Mouse (Mus musculus) midbrain, embryonic 14.5 days (tissue): ENCODE results near the gene Sept12. TPM values are rescaled to one million over a fixed set of nuclear protein-coding genes. Genes with fewer than 3 reads are reported as not detected.

Source experiments
- ATAC-seq: fragments of 200-750 bp; cut with Nextera tagmentation; 2 replicates; pipeline ENCODE4 v1.8.0; 2017; ENCODE audit warnings: moderate number of reproducible peaks, moderate library complexity; ENCODE audit not compliant: low FRiP score, low TSS enrichment
- DNase-seq: peaks from one replicate; pipeline ENCODE4 v3.0.0-alpha.2; 2015
- H3K27ac ChIP-seq: fragments of 300-500 bp; sonication (generic); replicated peaks from 2 replicates; pipeline ENCODE4 v1.5.1; 2014; ENCODE audit warnings: mild to moderate bottlenecking, low read depth, low read length, moderate library complexity
- H3K27me3 ChIP-seq: fragments of 300-500 bp; sonication (generic); 2 replicates; pipeline ENCODE4 v1.6.1; 2014; ENCODE audit warnings: low read length, control low read depth, mixed read lengths; ENCODE audit not compliant: control insufficient read depth, insufficient read depth
- H3K36me3 ChIP-seq: fragments of 300-500 bp; sonication (generic); 2 replicates; pipeline ENCODE4 v1.6.1; 2014; ENCODE audit warnings: low read length, control low read depth; ENCODE audit not compliant: control insufficient read depth, insufficient read depth
- H3K4me1 ChIP-seq: fragments of 300-500 bp; sonication (generic); 2 replicates; pipeline ENCODE4 v1.6.1; 2014; ENCODE audit warnings: mild to moderate bottlenecking, antibody characterized with exemption, low read length, control low read depth; ENCODE audit not compliant: control insufficient read depth, insufficient read depth
- H3K4me2 ChIP-seq: fragments of 300-500 bp; sonication (generic); 2 replicates; pipeline ENCODE4 v1.6.1; 2014; ENCODE audit warnings: mild to moderate bottlenecking, low read length, moderate library complexity
- H3K4me3 ChIP-seq: fragments of 300-500 bp; sonication (generic); replicated peaks from 2 replicates; pipeline ENCODE4 v1.5.1; 2014; ENCODE audit warnings: low read depth, low read length
- H3K9ac ChIP-seq: fragments of 300-500 bp; sonication (generic); replicated peaks from 2 replicates; pipeline ENCODE4 v1.6.1; 2014; ENCODE audit warnings: mild to moderate bottlenecking, low read length, moderate library complexity
- H3K9me3 ChIP-seq: fragments of 300-500 bp; sonication (generic); 2 replicates; pipeline ENCODE4 v1.6.1; 2016; ENCODE audit warnings: low read length, control low read depth, mixed read lengths; ENCODE audit not compliant: control insufficient read depth
- WGBS: fragments of 180-500 bp; shearing (Covaris S2); extraction: QIAGEN DNeasy Blood & Tissue Kit; methylation state at CpG from one replicate; pipeline ENCODE4 v1.1.7; 2014; 5-methylcytosine and 5-hydroxymethylcytosine counted together
- polyA plus RNA-seq: library from polyadenylated mRNA; unstranded; fragments of >200 nt; fragmentation: Nextera tagmentation; extraction: Ambion mirVana; gene quantifications from 2 replicates; pipeline ENCODE4 v1.2.1, GENCODE M21; 2014

Sept12 gene
- polyA plus RNA-seq, 1 experiment from 2014 or later = not detected

DNA sequence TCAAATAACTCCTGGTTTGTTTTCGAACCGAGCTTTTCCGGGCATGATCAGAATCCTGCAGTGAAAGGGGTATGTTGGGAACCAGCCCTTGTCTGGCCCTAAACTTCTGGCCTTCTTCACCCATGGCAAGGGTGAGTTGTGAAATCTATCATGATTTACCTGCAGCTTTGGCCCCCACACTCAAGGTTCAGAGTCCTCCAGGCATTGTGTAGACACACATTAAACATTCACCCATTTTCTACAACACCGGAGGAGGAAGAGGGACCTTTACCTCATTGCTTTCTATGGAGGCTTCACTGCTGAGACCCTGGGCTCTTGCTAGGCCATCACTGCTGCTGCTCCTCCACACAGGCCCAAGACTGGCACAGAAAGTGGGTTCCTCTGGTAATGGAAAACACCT lies 50.3 kb downstream of the Sept12 start:
- Histone ChIP-seq H3K36me3 (peaks cover 88% of the 10 kb centered on the region), H3K4me3 (no peak overlapping the region), H3K9ac (no peak overlapping the region), H3K27me3 (no peaks in the 10 kb centered on the region), H3K4me1 (no peaks in the 10 kb centered on the region), H3K27ac (no peak overlapping the region), H3K9me3 (no peaks in the 10 kb centered on the region), H3K4me2 (no peak overlapping the region)
- WGBS = 85% methylated on average over 4 of the region's 4 CpGs
- ATAC-seq = no peak
- DNase-seq = no peak

DNA sequence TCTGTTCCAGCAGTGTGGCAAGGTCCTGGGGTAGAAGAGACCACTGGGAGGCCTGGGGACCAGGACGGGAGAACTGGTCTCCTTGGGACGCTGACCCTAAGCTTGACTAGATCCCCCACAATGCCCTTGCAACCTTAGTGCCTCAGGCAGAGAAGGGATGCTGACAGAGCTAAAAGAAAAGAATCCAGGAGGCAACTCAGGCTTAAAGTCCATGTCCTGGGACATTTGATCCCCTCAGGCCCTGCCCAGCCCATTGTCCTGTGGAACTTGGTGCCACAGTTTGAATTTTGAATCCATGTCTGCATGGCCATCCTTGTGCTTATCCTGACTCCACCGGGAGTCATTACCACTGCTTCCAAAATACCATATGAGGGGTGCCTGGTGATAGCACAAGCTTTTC lies 51.5 kb downstream of the Sept12 start:
- Histone ChIP-seq H3K27ac (no peak overlapping the region), H3K36me3 (peaks cover 88% of the 10 kb centered on the region), H3K9ac (no peak overlapping the region), H3K4me1 (no peaks in the 10 kb centered on the region), H3K27me3 (no peaks in the 10 kb centered on the region), H3K9me3 (no peaks in the 10 kb centered on the region), H3K4me2 (no peak overlapping the region), H3K4me3 (no peak overlapping the region)
- ATAC-seq (no peak), DNase-seq (no peak)
- WGBS = 95% methylated on average over 3 of the region's 3 CpGs

GRCm38 (mm10) chr16:4945415-4945814 lies 52.2 kb downstream of the Sept12 start:
- Histone ChIP-seq H3K9me3 (no peaks in the 10 kb centered on the region), H3K4me2 (no peak overlapping the region), H3K9ac (no peak overlapping the region), H3K27ac (no peak overlapping the region), H3K4me1 (no peaks in the 10 kb centered on the region; the same call in 1 of the 2 replicates), H3K36me3 (peaks cover 91% of the 10 kb centered on the region), H3K27me3 (no peaks in the 10 kb centered on the region), H3K4me3 (no peak overlapping the region)
- ATAC-seq (no peak), DNase-seq (no peak)
- 82% methylated on average over 4 of the region's 4 CpGs for WGBS

DNA sequence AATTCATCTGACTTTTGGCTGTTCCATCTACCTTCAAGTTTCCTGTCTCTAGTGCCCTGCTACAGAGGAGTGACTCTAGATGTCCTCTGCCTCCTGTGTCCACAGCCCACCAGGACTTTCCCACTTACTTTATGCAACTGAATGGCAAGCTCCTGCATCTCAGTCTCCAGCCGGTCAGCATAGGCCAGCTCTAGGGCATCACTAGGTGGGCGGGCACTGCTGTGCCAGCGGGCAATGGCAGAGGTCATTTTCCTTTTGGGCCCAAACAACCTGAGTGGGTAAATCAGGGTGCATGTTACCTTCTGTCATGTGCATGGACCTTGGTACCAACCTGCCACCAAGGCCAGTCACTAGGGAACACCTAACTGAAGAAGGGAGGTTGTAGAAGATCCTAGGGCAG lies 54.2 kb downstream of the Sept12 start:
- H3K4me2 ChIP-seq = no peak overlapping the region
- WGBS = 97% methylated on average over 3 of the region's 3 CpGs
- DNase-seq = no peak
- H3K27ac ChIP-seq = no peak overlapping the region
- no peak overlapping the region for H3K9ac ChIP-seq
- no peak overlapping the region for H3K4me3 ChIP-seq
- H3K4me1 ChIP-seq = peaks cover 9% of the 10 kb centered on the region
- peaks cover 81% of the 10 kb centered on the region for H3K36me3 ChIP-seq
- H3K9me3 ChIP-seq = no peaks in the 10 kb centered on the region
- H3K27me3 ChIP-seq = no peaks in the 10 kb centered on the region
- no peak for ATAC-seq

- H3K9ac ChIP-seq = no peak overlapping the region
- H3K27ac ChIP-seq = no peak overlapping the region
- 96% methylated on average over 8 of the region's 8 CpGs for WGBS
- H3K9me3 ChIP-seq = no peaks in the 10 kb centered on the region
- no peak for DNase-seq
- no peak overlapping the region for H3K4me2 ChIP-seq
- H3K4me3 ChIP-seq = no peak overlapping the region
- peaks cover 75% of the 10 kb centered on the region for H3K36me3 ChIP-seq
- peaks cover 9% of the 10 kb centered on the region for H3K4me1 ChIP-seq
- no peaks in the 10 kb centered on the region for H3K27me3 ChIP-seq
- no peak for ATAC-seq
These were observed 54.8 kb downstream of the Sept12 start for GRCm38 (mm10) chr16:4942868-4943267.

DNA sequence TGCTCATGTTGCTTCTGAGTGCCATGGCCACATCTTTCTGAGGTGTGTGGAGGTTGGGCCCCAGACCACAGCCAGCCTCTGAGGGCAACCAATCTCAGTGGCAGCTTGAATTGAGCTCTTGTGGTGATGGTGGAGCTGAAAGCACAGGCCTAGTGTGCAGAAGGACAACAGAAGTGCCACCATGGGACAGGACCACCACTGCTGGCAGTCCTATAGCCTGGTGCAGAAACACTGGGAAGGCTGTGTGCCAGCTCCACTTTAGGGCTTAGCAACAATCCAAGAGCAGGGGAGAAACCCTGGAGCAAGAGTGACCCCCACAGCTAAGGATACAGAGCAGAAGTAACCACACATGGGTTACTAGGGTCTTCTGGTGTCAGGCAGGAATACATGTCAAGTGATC lies 56.6 kb downstream of the Sept12 start:
- no peak for DNase-seq
- H3K36me3 ChIP-seq = peaks cover 74% of the 10 kb centered on the region
- peaks cover 9% of the 10 kb centered on the region for H3K4me1 ChIP-seq
- H3K9me3 ChIP-seq = no peaks in the 10 kb centered on the region
- H3K27ac ChIP-seq = no peak overlapping the region
- no peak overlapping the region for H3K4me3 ChIP-seq
- H3K27me3 ChIP-seq = no peaks in the 10 kb centered on the region
- no peak overlapping the region for H3K9ac ChIP-seq
- H3K4me2 ChIP-seq = no peak overlapping the region
- no peak for ATAC-seq

DNA sequence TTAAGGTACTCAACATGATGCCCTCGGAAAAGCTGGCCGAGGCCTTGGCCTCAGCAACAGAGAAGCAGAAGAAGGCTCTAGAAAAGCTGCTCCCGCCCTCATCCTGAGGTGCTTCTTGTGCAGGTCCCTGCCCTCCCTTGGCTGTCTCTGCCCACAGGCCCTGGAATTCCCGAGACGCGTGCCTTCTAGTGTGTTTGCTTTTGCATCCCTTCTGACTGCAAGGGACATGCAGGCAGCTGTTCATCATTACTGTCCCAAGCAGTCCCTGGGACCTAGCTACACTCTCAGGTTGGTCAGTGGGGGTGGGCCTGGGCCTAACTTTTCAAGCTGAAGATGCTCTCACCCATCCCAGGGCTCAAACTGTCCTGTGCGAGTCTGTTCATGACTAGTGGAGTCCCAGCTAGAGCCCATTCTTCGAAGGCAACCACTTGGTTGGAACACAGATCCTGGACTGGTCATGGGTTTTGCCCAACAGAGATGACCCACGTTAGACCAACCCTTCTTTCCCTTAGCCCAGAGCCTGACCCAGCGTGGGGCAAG lies 57.3 kb downstream of the Sept12 start:
- no peak for ATAC-seq

DNA sequence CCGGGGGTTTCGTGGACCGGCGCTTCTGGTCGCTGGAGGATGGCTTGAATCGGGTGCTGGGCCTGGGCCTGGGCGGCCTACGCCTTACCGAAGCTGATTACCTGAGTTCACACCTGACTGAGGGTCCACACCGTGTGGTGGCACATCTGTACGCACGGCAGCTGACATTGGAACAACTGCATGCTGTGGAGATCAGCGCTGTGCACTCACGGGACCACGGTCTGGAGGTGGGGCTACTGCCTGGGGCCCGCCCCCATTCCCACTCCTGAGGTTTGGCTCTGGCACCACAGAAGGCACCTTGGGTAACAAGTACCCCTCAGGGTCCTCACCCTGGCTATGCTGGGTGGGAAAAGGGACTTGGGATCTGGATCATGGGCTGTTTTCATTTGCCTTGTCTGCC lies 58.2 kb downstream of the Sept12 start:
- Histone ChIP-seq H3K4me3 (peak overlapping the region; percentile 72), H3K9ac (peak overlapping the region; percentile 78), H3K9me3 (no peaks in the 10 kb centered on the region), H3K4me1 (peaks cover 9% of the 10 kb centered on the region), H3K27ac (peak overlapping the region; percentile 78), H3K36me3 (peaks cover 76% of the 10 kb centered on the region), H3K4me2 (peak overlapping the region; percentile 93), H3K27me3 (no peaks in the 10 kb centered on the region)
- WGBS = 3% methylated on average over 16 of the region's 16 CpGs
- DNase-seq (peak; percentile 54), ATAC-seq (peak; percentile 66)

More for the DNA sequence above, 57.3 kb downstream of the Sept12 start:
- Histone ChIP-seq H3K27me3 (no peaks in the 10 kb centered on the region), H3K4me1 (peaks cover 9% of the 10 kb centered on the region), H3K4me3 (peak overlapping the region; percentile 72; the same call in 1 of the 2 replicates), H3K9me3 (no peaks in the 10 kb centered on the region), H3K36me3 (peaks cover 75% of the 10 kb centered on the region), H3K27ac (no peak overlapping the region), H3K9ac (no peak overlapping the region), H3K4me2 (peak overlapping the region; percentile 93)
- DNase-seq = no peak
- WGBS = 94% methylated on average over 10 of the region's 10 CpGs

GRCm38 (mm10) chr16:4938989-4939388 lies 58.7 kb downstream of the Sept12 start:
- Histone ChIP-seq H3K4me3 (peak overlapping the region; percentile 72), H3K9ac (peak overlapping the region; percentile 78), H3K36me3 (peaks cover 76% of the 10 kb centered on the region), H3K9me3 (no peaks in the 10 kb centered on the region), H3K27me3 (no peaks in the 10 kb centered on the region), H3K4me2 (peak overlapping the region; percentile 93), H3K4me1 (peaks cover 9% of the 10 kb centered on the region), H3K27ac (peak overlapping the region; percentile 78)
- DNase-seq (peak; percentile 97), ATAC-seq (peak; percentile 95)
- under 1% methylated on average over 28 of the region's 28 CpGs for WGBS
